Mouse (Mus musculus): Measurements from ENCODE around the gene Iffo1.

DNA sequence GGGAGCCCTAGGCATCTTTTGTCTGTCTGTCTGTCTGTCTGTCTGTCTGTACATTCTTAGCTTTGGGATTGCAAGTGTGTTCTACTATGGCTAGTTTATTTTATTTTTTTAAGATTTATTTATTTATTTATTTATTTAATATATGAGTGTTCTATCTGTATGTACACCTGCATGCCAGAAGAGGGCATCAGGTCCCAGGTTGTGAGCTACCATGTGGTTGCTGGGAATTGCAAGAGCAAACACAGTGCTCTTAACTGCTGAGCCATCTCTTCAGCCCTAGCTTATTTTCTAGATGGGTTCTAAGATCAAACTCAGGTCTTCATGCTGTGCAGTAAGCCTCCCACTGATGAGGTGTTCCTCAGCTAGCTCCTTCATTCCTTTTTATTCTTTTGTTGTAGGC is 9.5 kb downstream of the Iffo1 start:
- TF ChIP-seq CTCF (IDR thresholded peaks at IDR 0.05; ENCODE audit: low read depth, low read length): no peak
- TF ChIP-seq POLR2A (IDR thresholded peaks at IDR 0.05; ENCODE audit: borderline replicate concordance, low read depth, low read length): no peak

Data from bone marrow macrophage, adult 2 months (primary cell).